Mouse (Mus musculus): ENCODE data around the gene Serpinb1a. TPM values are rescaled to one million over a fixed set of nuclear protein-coding genes. Genes with fewer than 3 reads are reported as not detected.

Serpinb1a gene
- total and polyA plus RNA-seq, 2 experiments: 5.1 to 11.2 TPM

DNA sequence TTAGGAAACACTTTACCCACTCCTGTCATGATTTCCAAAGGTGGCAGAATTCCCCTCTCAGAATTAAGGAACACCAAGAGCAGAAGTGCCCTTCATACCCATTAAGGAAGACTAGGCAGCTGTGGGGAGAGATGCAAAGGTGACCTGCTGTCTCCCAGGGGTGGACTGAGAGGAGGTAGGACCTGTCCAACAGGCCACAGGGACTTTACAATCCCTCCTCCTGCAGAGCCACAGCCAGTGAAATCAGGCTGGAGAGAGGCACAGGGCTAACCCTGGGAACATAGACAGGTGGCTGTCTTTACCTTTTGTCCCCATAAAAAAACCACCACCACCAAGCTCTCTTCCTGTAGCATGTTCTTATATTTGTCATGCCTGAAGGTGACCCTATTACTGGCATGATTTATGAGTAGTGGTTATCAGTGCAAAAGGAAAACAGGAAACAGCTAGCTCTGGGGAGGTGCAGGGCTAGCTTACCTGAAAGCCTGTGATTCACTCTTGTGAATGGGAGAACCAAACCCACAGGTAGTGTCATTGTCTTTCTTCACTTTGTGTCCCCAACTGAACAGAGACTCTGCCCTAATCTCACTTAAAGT is 1.4 kb downstream of the Serpinb1a start:
- TF ChIP-seq POLR2A (IDR thresholded peaks at IDR 0.05; ENCODE audit: extremely low read depth, insufficient read depth, low read length): no peak
- TF ChIP-seq CTCF (IDR thresholded peaks at IDR 0.05; ENCODE audit: low read depth, low read length): no peak
- peaks cover 5% of the 10 kb centered on the region for H3K4me1 ChIP-seq (ENCODE audit: control insufficient read depth, insufficient read depth, low read length)
- H3K36me3 ChIP-seq (ENCODE audit: control insufficient read depth, insufficient read depth, low read length): no peaks in the 10 kb centered on the region
- no peak overlapping the region for H3K9ac ChIP-seq (ENCODE audit: low read depth, low read length)
- H3K27me3 ChIP-seq (ENCODE audit: control insufficient read depth, insufficient read depth, low read length): no peaks in the 10 kb centered on the region
- H3K79me2 ChIP-seq (ENCODE audit: control insufficient read depth, insufficient read depth, low read length): no peaks in the 10 kb centered on the region
- H3K4me3 ChIP-seq (ENCODE audit: insufficient read depth, low read depth, low read length): no peak overlapping the region
- DNase-seq (ENCODE audit: extremely low read depth, low read depth, low spot score): no peak
- H3K27ac ChIP-seq (replicated peaks; ENCODE audit: insufficient read depth, low read depth, low read length): peak overlapping the region; percentile 1; the same call in 1 of the 2 replicates

DNA sequence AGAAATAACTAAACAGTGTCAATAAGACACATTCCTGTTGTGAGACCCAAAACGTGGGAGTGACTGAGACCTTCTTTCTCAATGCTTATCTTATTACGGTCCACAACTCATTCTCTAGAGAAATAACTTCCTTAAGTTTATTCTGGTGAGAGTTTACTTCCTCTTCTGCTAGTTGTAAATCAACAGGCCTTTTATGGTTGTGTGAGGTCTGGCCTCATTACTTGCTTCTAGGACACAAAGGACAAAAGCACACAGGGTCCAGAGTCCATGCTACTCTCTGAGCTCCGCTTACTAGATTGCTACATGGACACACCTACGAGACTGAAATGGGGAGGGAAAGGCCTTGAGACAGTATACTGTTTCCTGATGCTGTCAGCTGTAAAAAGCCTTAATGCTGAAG is 1.9 kb downstream of the Serpinb1a start:
- DNase-seq (ENCODE audit: extremely low read depth, low read depth, low spot score): peak; percentile 95
- Histone ChIP-seq H3K27ac (replicated peaks; ENCODE audit: insufficient read depth, low read depth, low read length) (peak overlapping the region; percentile 1; the same call in 1 of the 2 replicates), H3K27me3 (ENCODE audit: control insufficient read depth, insufficient read depth, low read length) (no peaks in the 10 kb centered on the region), H3K79me2 (ENCODE audit: control insufficient read depth, insufficient read depth, low read length) (no peaks in the 10 kb centered on the region), H3K36me3 (ENCODE audit: control insufficient read depth, insufficient read depth, low read length) (no peaks in the 10 kb centered on the region), H3K4me3 (ENCODE audit: insufficient read depth, low read depth, low read length) (no peak overlapping the region), H3K4me1 (ENCODE audit: control insufficient read depth, insufficient read depth, low read length) (peaks cover 5% of the 10 kb centered on the region), H3K9ac (ENCODE audit: low read depth, low read length) (no peak overlapping the region)
- TF ChIP-seq POLR2A (IDR thresholded peaks at IDR 0.05; ENCODE audit: extremely low read depth, insufficient read depth, low read length) (no peak), CTCF (IDR thresholded peaks at IDR 0.05; ENCODE audit: low read depth, low read length) (no peak)
- 40% methylated on average over 4 of the region's 4 CpGs for WGBS

DNA sequence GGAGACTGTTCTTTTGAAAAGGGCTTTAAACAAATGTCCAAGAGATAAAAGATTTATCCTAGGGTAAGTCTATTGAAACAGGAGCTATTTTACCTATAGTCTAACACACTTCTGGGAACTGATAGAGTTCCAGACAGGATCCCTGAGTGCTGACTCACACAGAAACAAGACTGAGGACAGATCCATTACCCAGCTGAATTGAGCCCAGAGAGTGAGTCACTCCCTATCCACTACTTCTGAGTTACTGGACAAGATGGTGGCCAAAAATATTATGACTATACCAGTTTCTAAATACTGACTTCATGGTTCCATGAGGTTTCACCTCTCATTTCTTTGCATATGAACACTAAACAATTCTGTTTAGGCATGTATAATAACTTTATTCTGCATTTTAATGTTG is 4.8 kb downstream of the Serpinb1a start:
- Histone ChIP-seq H3K27ac (replicated peaks; ENCODE audit: insufficient read depth, low read depth, low read length) (no peak overlapping the region), H3K4me3 (ENCODE audit: insufficient read depth, low read depth, low read length) (no peak overlapping the region), H3K27me3 (ENCODE audit: control insufficient read depth, insufficient read depth, low read length) (no peaks in the 10 kb centered on the region), H3K36me3 (ENCODE audit: control insufficient read depth, insufficient read depth, low read length) (no peaks in the 10 kb centered on the region), H3K79me2 (ENCODE audit: control insufficient read depth, insufficient read depth, low read length) (no peaks in the 10 kb centered on the region), H3K9ac (ENCODE audit: low read depth, low read length) (no peak overlapping the region), H3K4me1 (ENCODE audit: control insufficient read depth, insufficient read depth, low read length) (peaks cover 5% of the 10 kb centered on the region)
- no peak for DNase-seq (ENCODE audit: extremely low read depth, low read depth, low spot score)
- no peak for TF ChIP-seq CTCF (IDR thresholded peaks at IDR 0.05; ENCODE audit: low read depth, low read length)
- TF ChIP-seq POLR2A (IDR thresholded peaks at IDR 0.05; ENCODE audit: extremely low read depth, insufficient read depth, low read length): no peak

DNA sequence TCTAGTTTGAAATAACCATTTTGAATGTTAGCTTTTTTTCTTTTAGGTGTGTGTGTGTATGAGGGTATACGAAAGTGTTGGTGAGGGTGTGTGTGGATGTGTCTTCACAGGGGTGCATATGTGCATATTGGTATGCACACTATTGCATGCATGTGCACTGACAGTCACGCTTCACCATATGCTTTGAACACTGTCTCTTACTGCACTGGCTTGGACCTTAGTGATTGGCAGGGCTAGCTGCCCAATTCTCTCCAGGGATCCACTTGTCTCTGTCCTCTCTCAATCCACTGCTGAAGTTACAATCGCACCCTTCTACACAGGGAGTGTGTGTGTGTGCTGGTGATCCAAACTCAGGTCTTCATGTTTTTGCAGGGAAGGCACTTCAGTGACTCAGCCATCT is 9.6 kb downstream of the Serpinb1a start:
- H3K4me3 ChIP-seq (ENCODE audit: insufficient read depth, low read depth, low read length): no peak overlapping the region
- no peak overlapping the region for H3K9ac ChIP-seq (ENCODE audit: low read depth, low read length)
- H3K36me3 ChIP-seq (ENCODE audit: control insufficient read depth, insufficient read depth, low read length): no peaks in the 10 kb centered on the region
- no peak for DNase-seq (ENCODE audit: extremely low read depth, low read depth, low spot score)
- H3K27ac ChIP-seq (replicated peaks; ENCODE audit: insufficient read depth, low read depth, low read length): no peak overlapping the region
- no peaks in the 10 kb centered on the region for H3K27me3 ChIP-seq (ENCODE audit: control insufficient read depth, insufficient read depth, low read length)
- H3K79me2 ChIP-seq (ENCODE audit: control insufficient read depth, insufficient read depth, low read length): no peaks in the 10 kb centered on the region
- H3K4me1 ChIP-seq (ENCODE audit: control insufficient read depth, insufficient read depth, low read length): no peaks in the 10 kb centered on the region
- TF ChIP-seq CTCF (IDR thresholded peaks at IDR 0.05; ENCODE audit: low read depth, low read length) (no peak), POLR2A (IDR thresholded peaks at IDR 0.05; ENCODE audit: extremely low read depth, insufficient read depth, low read length) (no peak)
- WGBS: 96% methylated on average over 3 of the region's 3 CpGs

DNA sequence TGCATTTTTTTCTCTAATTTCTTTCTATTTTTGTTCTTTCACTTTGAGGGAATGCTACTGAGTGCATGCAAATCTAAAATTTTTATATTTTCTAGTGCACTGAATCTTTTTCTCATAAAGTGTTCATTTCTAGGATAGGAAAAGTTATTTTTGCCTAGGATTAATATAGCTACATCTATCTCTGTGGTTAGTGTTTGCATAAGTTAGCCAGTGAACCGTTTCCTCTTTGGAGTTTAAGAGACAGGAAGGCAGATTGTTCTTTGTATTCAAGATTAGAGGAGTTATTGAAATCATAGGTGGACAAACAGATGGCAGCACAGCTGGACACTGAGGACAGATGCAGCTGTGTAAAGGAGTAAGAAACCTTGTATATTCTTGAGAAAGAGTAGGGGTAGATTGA is 11.7 kb downstream of the Serpinb1a start:
- no peak for DNase-seq (ENCODE audit: extremely low read depth, low read depth, low spot score)
- TF ChIP-seq POLR2A (IDR thresholded peaks at IDR 0.05; ENCODE audit: extremely low read depth, insufficient read depth, low read length) (no peak), CTCF (IDR thresholded peaks at IDR 0.05; ENCODE audit: low read depth, low read length) (no peak)
- H3K36me3 ChIP-seq (ENCODE audit: control insufficient read depth, insufficient read depth, low read length): no peaks in the 10 kb centered on the region
- H3K4me3 ChIP-seq (ENCODE audit: insufficient read depth, low read depth, low read length): no peak overlapping the region
- no peak overlapping the region for H3K9ac ChIP-seq (ENCODE audit: low read depth, low read length)
- no peaks in the 10 kb centered on the region for H3K4me1 ChIP-seq (ENCODE audit: control insufficient read depth, insufficient read depth, low read length)
- 57% methylated on average over 1 of the region's 1 CpGs for WGBS
- H3K27ac ChIP-seq (replicated peaks; ENCODE audit: insufficient read depth, low read depth, low read length): no peak overlapping the region
- H3K79me2 ChIP-seq (ENCODE audit: control insufficient read depth, insufficient read depth, low read length): no peaks in the 10 kb centered on the region
- no peaks in the 10 kb centered on the region for H3K27me3 ChIP-seq (ENCODE audit: control insufficient read depth, insufficient read depth, low read length)

DNA sequence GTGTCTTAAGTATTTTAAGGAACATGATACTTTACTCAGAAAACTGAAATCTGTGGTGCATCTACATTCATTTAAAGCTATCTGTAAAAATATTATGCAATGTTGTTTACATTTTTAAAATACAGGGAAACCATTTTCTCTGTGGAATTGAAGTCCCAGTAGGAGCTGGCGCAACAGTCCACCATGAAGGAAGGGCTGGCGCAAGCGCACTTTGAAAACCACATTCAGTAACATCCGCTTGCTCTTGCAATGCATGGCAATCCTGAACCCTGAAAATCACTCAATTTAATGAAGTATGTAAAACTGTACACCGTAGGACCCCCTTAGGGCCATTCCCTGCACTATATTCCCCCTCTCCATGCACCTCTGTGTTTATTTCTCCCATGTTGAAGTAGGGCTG is 16.5 kb downstream of the Serpinb1a start:
- 96% methylated on average over 5 of the region's 5 CpGs for WGBS
- Histone ChIP-seq H3K9ac (ENCODE audit: low read depth, low read length) (no peak overlapping the region), H3K4me3 (ENCODE audit: insufficient read depth, low read depth, low read length) (no peak overlapping the region), H3K27me3 (ENCODE audit: control insufficient read depth, insufficient read depth, low read length) (no peaks in the 10 kb centered on the region), H3K27ac (replicated peaks; ENCODE audit: insufficient read depth, low read depth, low read length) (no peak overlapping the region), H3K79me2 (ENCODE audit: control insufficient read depth, insufficient read depth, low read length) (no peaks in the 10 kb centered on the region), H3K4me1 (ENCODE audit: control insufficient read depth, insufficient read depth, low read length) (no peaks in the 10 kb centered on the region), H3K36me3 (ENCODE audit: control insufficient read depth, insufficient read depth, low read length) (no peaks in the 10 kb centered on the region)
- TF ChIP-seq POLR2A (IDR thresholded peaks at IDR 0.05; ENCODE audit: extremely low read depth, insufficient read depth, low read length) (no peak), CTCF (IDR thresholded peaks at IDR 0.05; ENCODE audit: low read depth, low read length) (no peak)
- no peak for DNase-seq (ENCODE audit: extremely low read depth, low read depth, low spot score)
